Mouse (Mus musculus) forebrain, embryonic 12.5 days (tissue): ENCODE measurements at regions not wholly inside any gene's neighbourhood (a gene's known extent, or its start where the extent isn't known, plus 50 kb on each side); places are given as distances from the start of the nearest gene placed in this dataset.

Experiments used
- ATAC-seq: fragments of 200-750 bp; cut with Nextera tagmentation; 2 replicates; pipeline ENCODE4 v1.8.0; 2017; ENCODE audit warnings: moderate TSS enrichment; ENCODE audit not compliant: low FRiP score
- H3K27ac ChIP-seq: fragments of 300-500 bp; sonication (generic); 2 replicates; pipeline ENCODE4 v1.5.1; 2016; ENCODE audit warnings: mild to moderate bottlenecking
- H3K27me3 ChIP-seq: fragments of 300-500 bp; sonication (generic); 2 replicates; pipeline ENCODE4 v1.6.1; 2016; ENCODE audit warnings: mild to moderate bottlenecking
- H3K36me3 ChIP-seq: fragments of 300-500 bp; sonication (generic); replicated peaks from 2 replicates; pipeline ENCODE4 v1.6.1; 2016; ENCODE audit warnings: mild to moderate bottlenecking
- H3K4me1 ChIP-seq: fragments of 300-500 bp; sonication (generic); 2 replicates; pipeline ENCODE4 v1.6.1; 2016
- H3K4me2 ChIP-seq: fragments of 300-500 bp; sonication (generic); 2 replicates; pipeline ENCODE4 v1.6.1; 2016; ENCODE audit warnings: mild to moderate bottlenecking, moderate library complexity
- H3K4me3 ChIP-seq: fragments of 300-500 bp; sonication (generic); replicated peaks from 2 replicates; pipeline ENCODE4 v1.5.1; 2016; ENCODE audit warnings: mild to moderate bottlenecking
- H3K9ac ChIP-seq: fragments of 300-500 bp; sonication (generic); 2 replicates; pipeline ENCODE4 v1.6.1; 2016; ENCODE audit warnings: mild to moderate bottlenecking
- H3K9me3 ChIP-seq: fragments of 300-500 bp; sonication (generic); 2 replicates; pipeline ENCODE4 v1.6.1; 2016
- WGBS: fragments of 180-500 bp; shearing (Covaris S2); methylation state at CpG from one replicate; pipeline ENCODE4 v1.1.7; 2016; 5-methylcytosine and 5-hydroxymethylcytosine counted together

DNA sequence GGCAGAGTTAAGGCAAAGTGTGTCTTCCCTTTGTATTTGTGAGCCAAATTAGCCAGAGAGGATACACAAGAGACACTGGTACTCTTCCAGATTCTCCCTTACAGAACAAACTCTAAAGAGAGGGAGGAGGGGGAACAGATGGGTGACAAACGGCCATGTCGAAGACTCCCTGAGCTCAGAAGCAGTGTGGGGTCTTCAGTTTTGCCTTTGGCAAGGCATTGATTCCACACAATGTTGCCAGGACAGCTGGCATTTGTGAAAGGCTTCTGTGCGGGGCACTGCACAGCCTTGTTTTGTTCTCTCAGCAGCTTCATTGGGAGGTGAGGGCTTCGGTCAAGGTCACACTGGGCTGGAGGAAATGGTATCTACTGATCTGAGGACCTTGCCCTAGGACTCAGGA is 253.9 kb downstream of the Sipa1l2 start:
- Histone ChIP-seq H3K27me3 (peaks cover 46% of the 10 kb centered on the region), H3K4me2 (no peak overlapping the region), H3K27ac (no peak overlapping the region), H3K36me3 (no peaks in the 10 kb centered on the region), H3K9ac (no peak overlapping the region), H3K9me3 (no peaks in the 10 kb centered on the region), H3K4me1 (peaks cover 18% of the 10 kb centered on the region), H3K4me3 (no peak overlapping the region)
- WGBS: 81% methylated on average over 4 of the region's 4 CpGs
- no peak for ATAC-seq

DNA sequence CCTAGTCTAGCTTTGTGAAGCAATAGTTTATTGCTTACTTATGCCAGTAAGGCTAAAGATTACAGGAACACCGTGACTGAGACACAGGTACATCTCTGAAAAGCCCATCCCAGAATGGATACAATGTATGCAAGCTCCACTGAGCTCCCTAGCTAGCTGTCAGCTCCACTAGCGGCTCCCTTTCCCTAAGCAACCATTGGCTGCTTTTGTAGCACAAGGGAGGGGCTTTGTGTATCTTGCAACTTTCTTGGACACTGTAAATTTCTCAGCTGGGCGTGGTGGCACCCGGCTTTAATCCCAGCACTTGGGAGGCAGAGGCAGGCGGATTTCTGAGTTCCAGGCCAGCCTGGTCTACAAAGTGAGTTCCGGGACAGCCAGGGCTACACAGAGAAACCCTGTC is 254.6 kb downstream of the Sipa1l2 start:
- Histone ChIP-seq H3K27ac (no peak overlapping the region), H3K4me3 (no peak overlapping the region), H3K4me2 (no peak overlapping the region), H3K36me3 (no peaks in the 10 kb centered on the region), H3K27me3 (peaks cover 45% of the 10 kb centered on the region), H3K4me1 (peaks cover 18% of the 10 kb centered on the region), H3K9me3 (no peaks in the 10 kb centered on the region), H3K9ac (no peak overlapping the region)
- no peak for ATAC-seq
- 82% methylated on average over 6 of the region's 6 CpGs for WGBS

GRCm38 (mm10) chr8:125314221-125314984 is 255.2 kb downstream of the Sipa1l2 start:
- Histone ChIP-seq H3K27ac (no peak overlapping the region), H3K4me1 (peaks cover 22% of the 10 kb centered on the region), H3K4me3 (no peak overlapping the region), H3K9ac (no peak overlapping the region), H3K27me3 (peaks cover 39% of the 10 kb centered on the region), H3K36me3 (no peaks in the 10 kb centered on the region), H3K4me2 (no peak overlapping the region), H3K9me3 (no peaks in the 10 kb centered on the region)
- no peak for ATAC-seq
- 61% methylated on average over 10 of the region's 10 CpGs for WGBS

GRCm38 (mm10) chr8:125311228-125312053 is 257.4 kb downstream of the Disc1 start:
- Histone ChIP-seq H3K27ac (no peak overlapping the region), H3K27me3 (peaks cover 39% of the 10 kb centered on the region), H3K36me3 (no peaks in the 10 kb centered on the region), H3K4me2 (no peak overlapping the region), H3K4me1 (peaks cover 34% of the 10 kb centered on the region), H3K9me3 (no peaks in the 10 kb centered on the region), H3K9ac (no peak overlapping the region), H3K4me3 (no peak overlapping the region)
- no peak for ATAC-seq
- 42% methylated on average over 11 of the region's 11 CpGs for WGBS
